Mouse (Mus musculus): ENCODE data around the gene Mybphl.

The Mybphl gene

GRCm38 (mm10) chr3:108364270-108364995, at the start of gene Mybphl:
Mybphl (plus strand) TSS chr3:108364911.
- Histone ChIP-seq H3K4me1 (replicated peaks; ENCODE audit: low read depth, low read length) (peaks cover 54% of the 10 kb centered on the region), H3K9me3 (ENCODE audit: low read length) (no peaks in the 10 kb centered on the region), H3K4me3 (replicated peaks; ENCODE audit: low read length) (no peak within 1 kb of the TSS), H3K27me3 (ENCODE audit: insufficient read depth, low read length) (peaks cover 19% of the 10 kb centered on the region), H3K36me3 (ENCODE audit: insufficient read depth, low read length) (no peaks in the 10 kb centered on the region)
- TF ChIP-seq NANOG (IDR thresholded peaks at IDR 0.05; ENCODE audit: borderline replicate concordance, low read length) (no peak), CTCF (conservative IDR thresholded peaks at IDR 0.05; ENCODE audit: low read length) (no peak), POU5F1 (IDR thresholded peaks at IDR 0.05; ENCODE audit: borderline replicate concordance, low read length) (no peak)

GRCm38 (mm10) chr3:108318517-108318916, 46.2 kb upstream of the Mybphl start:
- Histone ChIP-seq H3K9me3 (ENCODE audit: low read length) (no peaks in the 10 kb centered on the region), H3K4me3 (replicated peaks; ENCODE audit: low read length) (no peak overlapping the region), H3K4me1 (replicated peaks; ENCODE audit: low read depth, low read length) (peaks cover 48% of the 10 kb centered on the region), H3K27me3 (ENCODE audit: insufficient read depth, low read length) (no peaks in the 10 kb centered on the region), H3K36me3 (ENCODE audit: insufficient read depth, low read length) (no peaks in the 10 kb centered on the region)
- no peak for TF ChIP-seq NANOG (IDR thresholded peaks at IDR 0.05; ENCODE audit: borderline replicate concordance, low read length)
- TF ChIP-seq POU5F1 (IDR thresholded peaks at IDR 0.05; ENCODE audit: borderline replicate concordance, low read length) = no peak
- TF ChIP-seq CTCF (conservative IDR thresholded peaks at IDR 0.05; ENCODE audit: low read length) = no peak

GRCm38 (mm10) chr3:108321671-108322070, 43.0 kb upstream of the Mybphl start:
- H3K9me3 ChIP-seq (ENCODE audit: low read length) = no peaks in the 10 kb centered on the region
- no peak overlapping the region for H3K4me3 ChIP-seq (replicated peaks; ENCODE audit: low read length)
- TF ChIP-seq NANOG (IDR thresholded peaks at IDR 0.05; ENCODE audit: borderline replicate concordance, low read length) = no peak
- TF ChIP-seq CTCF (conservative IDR thresholded peaks at IDR 0.05; ENCODE audit: low read length) = no peak
- no peaks in the 10 kb centered on the region for H3K36me3 ChIP-seq (ENCODE audit: insufficient read depth, low read length)
- no peaks in the 10 kb centered on the region for H3K27me3 ChIP-seq (ENCODE audit: insufficient read depth, low read length)
- peaks cover 42% of the 10 kb centered on the region for H3K4me1 ChIP-seq (replicated peaks; ENCODE audit: low read depth, low read length)

- H3K4me1 ChIP-seq (replicated peaks; ENCODE audit: low read depth, low read length) = peaks cover 39% of the 10 kb centered on the region
- H3K36me3 ChIP-seq (ENCODE audit: insufficient read depth, low read length) = no peaks in the 10 kb centered on the region
- H3K9me3 ChIP-seq (ENCODE audit: low read length) = no peaks in the 10 kb centered on the region
- no peak overlapping the region for H3K4me3 ChIP-seq (replicated peaks; ENCODE audit: low read length)
- H3K27me3 ChIP-seq (ENCODE audit: insufficient read depth, low read length) = no peaks in the 10 kb centered on the region
- no peak for TF ChIP-seq POU5F1 (IDR thresholded peaks at IDR 0.05; ENCODE audit: borderline replicate concordance, low read length)
- TF ChIP-seq NANOG (IDR thresholded peaks at IDR 0.05; ENCODE audit: borderline replicate concordance, low read length) = no peak
- TF ChIP-seq CTCF (conservative IDR thresholded peaks at IDR 0.05; ENCODE audit: low read length) = no peak
Measured at GRCm38 (mm10) chr3:108322136-108322535, 42.6 kb upstream of the Mybphl start.

- no peak for TF ChIP-seq POU5F1 (IDR thresholded peaks at IDR 0.05; ENCODE audit: borderline replicate concordance, low read length)
- TF ChIP-seq NANOG (IDR thresholded peaks at IDR 0.05; ENCODE audit: borderline replicate concordance, low read length) = no peak
- no peak for TF ChIP-seq CTCF (conservative IDR thresholded peaks at IDR 0.05; ENCODE audit: low read length)
- no peak overlapping the region for H3K4me3 ChIP-seq (replicated peaks; ENCODE audit: low read length)
Measured at GRCm38 (mm10) chr3:108322962-108323361, 41.7 kb upstream of the Mybphl start.

GRCm38 (mm10) chr3:108324837-108325236, 39.9 kb upstream of the Mybphl start:
- TF ChIP-seq POU5F1 (IDR thresholded peaks at IDR 0.05; ENCODE audit: borderline replicate concordance, low read length) = no peak
- TF ChIP-seq CTCF (conservative IDR thresholded peaks at IDR 0.05; ENCODE audit: low read length) = no peak
- no peak for TF ChIP-seq NANOG (IDR thresholded peaks at IDR 0.05; ENCODE audit: borderline replicate concordance, low read length)
- no peaks in the 10 kb centered on the region for H3K9me3 ChIP-seq (ENCODE audit: low read length)
- H3K4me3 ChIP-seq (replicated peaks; ENCODE audit: low read length) = no peak overlapping the region
- H3K36me3 ChIP-seq (ENCODE audit: insufficient read depth, low read length) = no peaks in the 10 kb centered on the region
- no peaks in the 10 kb centered on the region for H3K27me3 ChIP-seq (ENCODE audit: insufficient read depth, low read length)
- H3K4me1 ChIP-seq (replicated peaks; ENCODE audit: low read depth, low read length) = peaks cover 19% of the 10 kb centered on the region

More at GRCm38 (mm10) chr3:108322962-108323361, 41.7 kb upstream of the Mybphl start:
- Histone ChIP-seq H3K36me3 (ENCODE audit: insufficient read depth, low read length) (no peaks in the 10 kb centered on the region), H3K27me3 (ENCODE audit: insufficient read depth, low read length) (no peaks in the 10 kb centered on the region), H3K9me3 (ENCODE audit: low read length) (no peaks in the 10 kb centered on the region), H3K4me1 (replicated peaks; ENCODE audit: low read depth, low read length) (peaks cover 36% of the 10 kb centered on the region)

- Histone ChIP-seq H3K4me3 (replicated peaks; ENCODE audit: low read length) (no peak overlapping the region), H3K27me3 (ENCODE audit: insufficient read depth, low read length) (no peaks in the 10 kb centered on the region), H3K36me3 (ENCODE audit: insufficient read depth, low read length) (no peaks in the 10 kb centered on the region), H3K9me3 (ENCODE audit: low read length) (no peaks in the 10 kb centered on the region), H3K4me1 (replicated peaks; ENCODE audit: low read depth, low read length) (peaks cover 13% of the 10 kb centered on the region)
- TF ChIP-seq NANOG (IDR thresholded peaks at IDR 0.05; ENCODE audit: borderline replicate concordance, low read length) = no peak
- no peak for TF ChIP-seq POU5F1 (IDR thresholded peaks at IDR 0.05; ENCODE audit: borderline replicate concordance, low read length)
- no peak for TF ChIP-seq CTCF (conservative IDR thresholded peaks at IDR 0.05; ENCODE audit: low read length)
Measured at GRCm38 (mm10) chr3:108325521-108325920, 39.2 kb upstream of the Mybphl start.

GRCm38 (mm10) chr3:108327275-108327674, 37.4 kb upstream of the Mybphl start:
- Histone ChIP-seq H3K4me1 (replicated peaks; ENCODE audit: low read depth, low read length) (peaks cover 7% of the 10 kb centered on the region), H3K4me3 (replicated peaks; ENCODE audit: low read length) (no peak overlapping the region), H3K36me3 (ENCODE audit: insufficient read depth, low read length) (no peaks in the 10 kb centered on the region), H3K9me3 (ENCODE audit: low read length) (no peaks in the 10 kb centered on the region), H3K27me3 (ENCODE audit: insufficient read depth, low read length) (no peaks in the 10 kb centered on the region)
- no peak for TF ChIP-seq NANOG (IDR thresholded peaks at IDR 0.05; ENCODE audit: borderline replicate concordance, low read length)

GRCm38 (mm10) chr3:108327916-108328315, 36.8 kb upstream of the Mybphl start:
- Histone ChIP-seq H3K27me3 (ENCODE audit: insufficient read depth, low read length) (no peaks in the 10 kb centered on the region), H3K4me3 (replicated peaks; ENCODE audit: low read length) (no peak overlapping the region), H3K4me1 (replicated peaks; ENCODE audit: low read depth, low read length) (peaks cover 5% of the 10 kb centered on the region), H3K9me3 (ENCODE audit: low read length) (no peaks in the 10 kb centered on the region), H3K36me3 (ENCODE audit: insufficient read depth, low read length) (peaks cover 5% of the 10 kb centered on the region; the same call in 1 of the 2 replicates)
- TF ChIP-seq POU5F1 (IDR thresholded peaks at IDR 0.05; ENCODE audit: borderline replicate concordance, low read length) (no peak), NANOG (IDR thresholded peaks at IDR 0.05; ENCODE audit: borderline replicate concordance, low read length) (no peak), CTCF (conservative IDR thresholded peaks at IDR 0.05; ENCODE audit: low read length) (no peak)
